Mouse (Mus musculus) forebrain, embryonic 11.5 days (tissue): ENCODE data around the gene Lrfn4. TPM values are rescaled to one million over a fixed set of nuclear protein-coding genes. Genes with fewer than 3 reads are reported as not detected.
"Not testable (repeated sequence)": the region's sequence is repeated elsewhere in the genome, so short reads cannot be mapped to it uniquely, and the experiment has no call there.

Experiments used
- ATAC-seq: fragments of 200-750 bp; cut with Nextera tagmentation; replicated peaks from 2 replicates; pipeline ENCODE4 v1.8.0; 2017; ENCODE audit warnings: moderate TSS enrichment; ENCODE audit not compliant: low FRiP score
- DNase-seq: peaks from one replicate; pipeline ENCODE4 v3.0.0-alpha.2; 2017; ENCODE audit warnings: low spot score
- H3K27ac ChIP-seq: fragments of 300-500 bp; sonication (generic); 2 replicates; pipeline ENCODE4 v1.5.1; 2014; ENCODE audit warnings: low read depth, low read length
- H3K27me3 ChIP-seq: fragments of 300-500 bp; sonication (generic); 2 replicates; pipeline ENCODE4 v1.6.1; 2014; ENCODE audit warnings: mild to moderate bottlenecking, low read length, mixed read lengths; ENCODE audit not compliant: control insufficient read depth, insufficient read depth
- H3K36me3 ChIP-seq: fragments of 300-500 bp; sonication (generic); 2 replicates; pipeline ENCODE4 v1.6.1; 2014; ENCODE audit warnings: mild to moderate bottlenecking, low read length, moderate library complexity, mixed read lengths; ENCODE audit not compliant: control insufficient read depth, insufficient read depth
- H3K4me1 ChIP-seq: fragments of 300-500 bp; sonication (generic); replicated peaks from 2 replicates; pipeline ENCODE4 v1.6.1; 2014; ENCODE audit warnings: low read length, mixed read lengths; ENCODE audit not compliant: control insufficient read depth, insufficient read depth
- H3K4me2 ChIP-seq: fragments of 300-500 bp; sonication (generic); 2 replicates; pipeline ENCODE4 v1.6.1; 2014; ENCODE audit warnings: low read depth, mild to moderate bottlenecking, low read length, moderate library complexity, mixed read lengths; ENCODE audit not compliant: severe bottlenecking
- H3K4me3 ChIP-seq: fragments of 300-500 bp; sonication (generic); 2 replicates; pipeline ENCODE4 v1.5.1; 2014; ENCODE audit warnings: low read depth, low read length
- H3K9ac ChIP-seq: fragments of 300-500 bp; sonication (generic); 2 replicates; pipeline ENCODE4 v1.6.1; 2014; ENCODE audit warnings: low read length
- H3K9me3 ChIP-seq: fragments of 300-500 bp; sonication (generic); 2 replicates; pipeline ENCODE4 v1.6.1; 2016; ENCODE audit warnings: low read length, mixed read lengths; ENCODE audit not compliant: control insufficient read depth
- WGBS: fragments of 180-500 bp; shearing (Covaris S2); extraction: QIAGEN DNeasy Blood & Tissue Kit; methylation state at CpG from one replicate; pipeline ENCODE4 v1.1.7; 2014; 5-methylcytosine and 5-hydroxymethylcytosine counted together
- polyA plus RNA-seq: library from polyadenylated mRNA; unstranded; fragments of >200 nt; fragmentation: Nextera tagmentation; extraction: Ambion mirVana; gene quantifications from 2 replicates; pipeline ENCODE4 v1.2.1, GENCODE M21; 2014

The Lrfn4 gene
- polyA plus RNA-seq, 1 experiment from 2014 or later = 8.5 TPM

DNA sequence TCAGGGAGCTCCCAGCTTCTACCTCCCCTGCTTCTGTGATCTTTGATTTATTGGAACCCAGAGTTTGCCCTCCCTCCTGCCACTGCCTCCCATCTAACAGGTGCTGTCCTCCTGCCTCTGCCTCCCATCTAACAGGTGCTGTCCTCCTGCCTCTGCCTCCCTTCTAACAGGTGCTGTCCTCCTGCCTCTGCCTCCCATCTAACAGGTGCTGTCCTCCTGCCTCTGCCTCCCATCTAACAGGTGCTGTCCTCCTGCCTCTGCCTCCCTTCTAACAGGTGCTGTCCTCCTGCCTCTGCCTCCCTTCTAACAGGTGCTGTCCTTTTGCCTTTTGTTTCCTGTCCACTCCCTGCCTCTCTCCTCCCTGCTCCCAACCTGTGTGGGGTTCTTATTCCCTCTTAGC is 28.7 kb downstream of the Lrfn4 start:
- not testable (repeated sequence) for DNase-seq, H3K4me1 ChIP-seq, H3K27ac ChIP-seq, H3K36me3 ChIP-seq, H3K27me3 ChIP-seq, H3K9ac ChIP-seq, H3K9me3 ChIP-seq, ATAC-seq, H3K4me3 ChIP-seq, H3K4me2 ChIP-seq

DNA sequence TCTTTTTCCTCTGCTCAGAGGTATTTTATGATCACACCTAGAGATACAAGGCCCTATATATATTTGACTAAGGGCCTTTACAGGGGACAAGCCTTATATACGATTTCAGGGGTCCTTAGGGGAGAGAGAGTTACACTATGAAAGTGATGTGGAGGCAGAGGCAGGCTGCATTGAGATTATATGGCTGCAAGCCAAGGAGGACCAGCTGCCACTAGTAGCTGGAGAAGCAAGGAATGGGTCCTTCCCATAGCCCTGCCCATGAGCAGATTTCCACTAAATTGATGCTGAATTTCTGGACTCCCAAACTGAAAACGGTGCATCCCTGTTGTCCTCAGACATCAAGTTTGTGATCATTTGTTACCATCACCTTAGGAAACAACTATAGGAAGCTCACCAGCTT is 31.6 kb downstream of the Lrfn4 start:
- Histone ChIP-seq H3K36me3 (no peaks in the 10 kb centered on the region), H3K27ac (no peak overlapping the region), H3K4me1 (no peaks in the 10 kb centered on the region), H3K4me2 (no peak overlapping the region), H3K9ac (no peak overlapping the region), H3K9me3 (no peaks in the 10 kb centered on the region), H3K27me3 (no peaks in the 10 kb centered on the region), H3K4me3 (no peak overlapping the region)
- no peak for ATAC-seq
- 72% methylated on average over 2 of the region's 2 CpGs for WGBS
- DNase-seq = no peak

- no peaks in the 10 kb centered on the region for H3K36me3 ChIP-seq
- no peak overlapping the region for H3K4me2 ChIP-seq
- H3K4me3 ChIP-seq = no peak overlapping the region
- H3K9me3 ChIP-seq = no peaks in the 10 kb centered on the region
- ATAC-seq = no peak
- no peak for DNase-seq
- no peak overlapping the region for H3K27ac ChIP-seq
- no peaks in the 10 kb centered on the region for H3K27me3 ChIP-seq
- 87% methylated on average over 5 of the region's 5 CpGs for WGBS
- no peaks in the 10 kb centered on the region for H3K4me1 ChIP-seq
- no peak overlapping the region for H3K9ac ChIP-seq
Observed at GRCm38 (mm10) chr19:4579296-4579695, 36.2 kb downstream of the Lrfn4 start.

GRCm38 (mm10) chr19:4578799-4579198 is 36.7 kb downstream of the Lrfn4 start:
- ATAC-seq (no peak), DNase-seq (no peak)
- H3K4me3 ChIP-seq = no peak overlapping the region
- H3K27ac ChIP-seq = no peak overlapping the region
- no peaks in the 10 kb centered on the region for H3K4me1 ChIP-seq
- no peak overlapping the region for H3K4me2 ChIP-seq
- no peaks in the 10 kb centered on the region for H3K27me3 ChIP-seq
- H3K9ac ChIP-seq = no peak overlapping the region
- 84% methylated on average over 2 of the region's 2 CpGs for WGBS
- no peaks in the 10 kb centered on the region for H3K36me3 ChIP-seq
- H3K9me3 ChIP-seq = no peaks in the 10 kb centered on the region

- Histone ChIP-seq H3K4me1 (no peaks in the 10 kb centered on the region), H3K36me3 (no peaks in the 10 kb centered on the region), H3K27me3 (no peaks in the 10 kb centered on the region), H3K9me3 (no peaks in the 10 kb centered on the region), H3K9ac (no peak overlapping the region), H3K4me2 (no peak overlapping the region), H3K27ac (no peak overlapping the region), H3K4me3 (no peak overlapping the region)
- no peak for ATAC-seq
- no peak for DNase-seq
- 90% methylated on average over 1 of the region's 1 CpGs for WGBS
Observed at GRCm38 (mm10) chr19:4573241-4573640, 42.2 kb downstream of the Lrfn4 start.

GRCm38 (mm10) chr19:4572467-4572866 is 43.0 kb downstream of the Lrfn4 start:
- WGBS = 83% methylated on average over 8 of the region's 8 CpGs
- no peak overlapping the region for H3K4me2 ChIP-seq
- H3K27me3 ChIP-seq = no peaks in the 10 kb centered on the region
- no peak overlapping the region for H3K4me3 ChIP-seq
- H3K9me3 ChIP-seq = no peaks in the 10 kb centered on the region
- H3K36me3 ChIP-seq = no peaks in the 10 kb centered on the region
- no peak overlapping the region for H3K27ac ChIP-seq
- ATAC-seq (no peak), DNase-seq (no peak)
- no peak overlapping the region for H3K9ac ChIP-seq
- H3K4me1 ChIP-seq = no peaks in the 10 kb centered on the region

DNA sequence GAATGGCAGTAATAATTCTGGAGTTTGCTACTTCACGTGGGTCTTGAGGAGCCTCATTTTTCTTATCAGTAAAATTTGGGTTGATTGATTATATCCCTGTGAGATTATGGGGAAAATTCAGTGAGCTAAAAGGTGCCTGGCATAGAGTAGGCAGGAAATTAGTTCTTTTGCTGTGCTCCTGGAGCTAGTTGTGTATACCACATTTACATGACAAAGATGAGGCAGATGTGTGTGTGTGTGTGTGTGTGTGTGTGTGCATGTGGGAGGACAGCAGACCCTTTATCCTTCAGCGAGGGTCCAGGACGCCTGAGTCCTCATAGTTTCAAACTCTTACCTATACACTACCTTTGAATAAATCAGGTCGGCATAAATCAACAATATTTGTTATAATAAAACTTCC is 43.4 kb downstream of the Lrfn4 start:
- Histone ChIP-seq H3K27ac (no peak overlapping the region), H3K27me3 (no peaks in the 10 kb centered on the region), H3K4me1 (no peaks in the 10 kb centered on the region), H3K9ac (no peak overlapping the region), H3K4me3 (no peak overlapping the region), H3K4me2 (no peak overlapping the region), H3K9me3 (no peaks in the 10 kb centered on the region), H3K36me3 (no peaks in the 10 kb centered on the region)
- WGBS = 64% methylated on average over 4 of the region's 4 CpGs
- no peak for DNase-seq
- no peak for ATAC-seq

DNA sequence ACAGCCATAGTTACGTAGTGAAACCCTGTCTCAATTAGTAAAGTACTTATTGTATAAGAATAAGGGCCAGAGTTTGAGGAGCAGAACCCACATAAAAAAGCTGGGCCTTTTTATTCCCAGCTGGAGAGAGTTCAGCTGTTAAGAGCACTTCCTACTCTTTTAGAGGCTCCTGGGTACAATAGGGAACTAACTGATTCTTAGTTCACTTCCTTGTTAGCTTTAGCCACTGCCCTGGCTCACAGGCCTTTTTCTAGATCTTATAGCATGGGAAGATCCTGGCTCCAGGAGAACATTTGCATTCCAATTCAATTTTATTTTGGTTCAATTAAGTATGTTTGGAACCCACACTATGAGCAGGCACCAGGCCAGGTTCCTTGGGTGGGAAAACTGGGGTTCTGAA is 43.8 kb downstream of the Lrfn4 start:
- Histone ChIP-seq H3K4me2 (no peak overlapping the region), H3K27ac (no peak overlapping the region), H3K27me3 (no peaks in the 10 kb centered on the region), H3K9ac (no peak overlapping the region), H3K36me3 (no peaks in the 10 kb centered on the region), H3K4me3 (no peak overlapping the region), H3K4me1 (no peaks in the 10 kb centered on the region), H3K9me3 (no peaks in the 10 kb centered on the region)
- DNase-seq = no peak
- no peak for ATAC-seq
- WGBS = 69% methylated on average over 1 of the region's 1 CpGs

DNA sequence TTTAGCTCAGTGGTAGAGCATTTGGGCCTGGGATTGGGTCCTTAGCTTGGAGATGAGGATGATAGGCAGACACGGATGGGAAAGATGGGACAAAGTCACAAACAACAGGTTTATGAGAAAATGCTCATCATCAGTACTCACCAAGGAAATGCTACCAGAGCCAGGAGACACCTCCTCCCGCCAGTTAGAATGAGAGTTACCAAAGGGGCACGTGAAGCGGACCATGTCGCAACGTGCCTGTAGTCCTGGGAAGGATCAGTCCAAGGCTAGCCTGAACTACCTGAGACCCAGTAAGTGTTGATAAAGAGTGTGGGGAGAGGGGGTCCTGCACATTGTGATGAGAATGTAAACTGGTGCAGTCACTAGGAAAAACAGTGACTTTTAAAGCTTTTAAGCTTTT is 44.7 kb downstream of the Lrfn4 start:
- no peaks in the 10 kb centered on the region for H3K9me3 ChIP-seq
- H3K4me3 ChIP-seq = no peak overlapping the region
- DNase-seq (no peak), ATAC-seq (no peak)
- H3K36me3 ChIP-seq = no peaks in the 10 kb centered on the region
- no peak overlapping the region for H3K9ac ChIP-seq
- 88% methylated on average over 6 of the region's 6 CpGs for WGBS
- no peak overlapping the region for H3K27ac ChIP-seq
- no peaks in the 10 kb centered on the region for H3K4me1 ChIP-seq
- no peaks in the 10 kb centered on the region for H3K27me3 ChIP-seq
- H3K4me2 ChIP-seq = no peak overlapping the region
